Mouse (Mus musculus) brain, embryonic 14.5 days (tissue): Measurements from ENCODE around the gene Atn1.

ENCODE experiments used
- CTCF ChIP-seq: fragments of 200-500 bp; IDR thresholded peaks from 2 replicates; pipeline ENCODE4 v1.5.1; 2012; ENCODE audit warnings: inconsistent platforms, mild to moderate bottlenecking, moderate library complexity, borderline replicate concordance; ENCODE audit not compliant: insufficient read depth, insufficient read length; ENCODE audit errors: extremely low read depth
- POLR2A ChIP-seq: fragments of 200-500 bp; IDR thresholded peaks from 2 replicates; pipeline ENCODE4 v1.6.1; 2012; ENCODE audit warnings: mild to moderate bottlenecking, inconsistent platforms, borderline replicate concordance; ENCODE audit not compliant: poor library complexity, insufficient read depth, insufficient read length, severe bottlenecking; ENCODE audit errors: extremely low read depth

- no peak for TF ChIP-seq CTCF
- no peak for TF ChIP-seq POLR2A
Measured at GRCm38 (mm10) chr6:124731038-124731437, 25.3 kb downstream of the Atn1 start.
